Mouse (Mus musculus) erythroblast, embryonic 14.5 days (primary cell): Measurements from ENCODE around the gene Ubb.

ENCODE experiments used
- GATA1 ChIP-seq: IDR thresholded peaks from 2 replicates; pipeline ENCODE4 v1.6.1; 2012; ENCODE audit warnings: low read length, inconsistent platforms, mixed read lengths
- TAL1 ChIP-seq: IDR thresholded peaks from 3 replicates; pipeline ENCODE4 v1.6.1; 2012; ENCODE audit warnings: low read length, inconsistent platforms, mixed read lengths

DNA sequence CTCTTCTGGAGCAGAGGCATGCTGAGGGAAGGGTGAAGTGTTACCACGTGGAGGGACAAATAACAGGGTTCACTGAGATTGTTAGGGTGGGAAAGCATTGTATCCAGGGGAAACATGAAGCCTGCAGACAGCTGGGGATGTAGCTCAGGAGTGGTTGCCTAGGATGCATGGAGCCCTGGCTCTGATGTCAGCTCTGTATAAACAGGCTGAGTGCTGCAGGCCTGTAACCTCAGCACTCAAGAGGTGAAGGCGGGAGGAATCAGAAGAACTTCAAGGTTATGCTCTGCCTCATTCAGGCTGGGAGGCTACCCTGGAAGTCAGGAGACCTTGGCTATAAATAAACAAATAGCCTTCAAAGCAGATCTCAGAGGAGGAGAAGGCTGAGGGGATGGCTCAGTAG lies 32.0 kb upstream of the Ubb start:
- TF ChIP-seq TAL1: no peak
- TF ChIP-seq GATA1: no peak
